Mouse (Mus musculus) heart, embryonic 11.5 days (tissue): ENCODE results near the gene Hint2. TPM values are rescaled to one million over a fixed set of nuclear protein-coding genes. Genes with fewer than 3 reads are reported as not detected.
A peak's percentile ranks its signal among the peaks of the same experiment; 100 is the strongest.

Experiments used
- ATAC-seq: fragments of 200-750 bp; cut with Nextera tagmentation; replicated peaks from 2 replicates; pipeline ENCODE4 v1.8.0; 2017; ENCODE audit warnings: moderate library complexity; ENCODE audit not compliant: insufficient number of reproducible peaks, low FRiP score, low TSS enrichment
- H3K27ac ChIP-seq: fragments of 300-500 bp; sonication (generic); 2 replicates; pipeline ENCODE4 v1.5.1; 2014; ENCODE audit warnings: mild to moderate bottlenecking, low read depth, low read length
- H3K27me3 ChIP-seq: fragments of 300-500 bp; sonication (generic); 2 replicates; pipeline ENCODE4 v1.6.1; 2014; ENCODE audit warnings: mild to moderate bottlenecking, low read length, mixed read lengths; ENCODE audit not compliant: control insufficient read depth, insufficient read depth
- H3K36me3 ChIP-seq: fragments of 300-500 bp; sonication (generic); 2 replicates; pipeline ENCODE4 v1.6.1; 2014; ENCODE audit warnings: mild to moderate bottlenecking, low read length, moderate library complexity, mixed read lengths; ENCODE audit not compliant: control insufficient read depth, insufficient read depth
- H3K4me1 ChIP-seq: fragments of 300-500 bp; sonication (generic); 2 replicates; pipeline ENCODE4 v1.6.1; 2014; ENCODE audit warnings: low read length; ENCODE audit not compliant: control insufficient read depth, insufficient read depth
- H3K4me2 ChIP-seq: fragments of 300-500 bp; sonication (generic); 2 replicates; pipeline ENCODE4 v1.6.1; 2014; ENCODE audit warnings: mild to moderate bottlenecking, moderate library complexity
- H3K4me3 ChIP-seq: fragments of 300-500 bp; sonication (generic); 2 replicates; pipeline ENCODE4 v1.5.1; 2014; ENCODE audit warnings: low read depth, low read length
- H3K9ac ChIP-seq: fragments of 300-500 bp; sonication (generic); 2 replicates; pipeline ENCODE4 v1.6.1; 2014; ENCODE audit warnings: mild to moderate bottlenecking, low read depth, low read length, moderate library complexity
- H3K9me3 ChIP-seq: fragments of 300-500 bp; sonication (generic); replicated peaks from 2 replicates; pipeline ENCODE4 v1.6.1; 2016; ENCODE audit warnings: low read length; ENCODE audit not compliant: control insufficient read depth
- WGBS: fragments of 180-500 bp; shearing (Covaris S2); extraction: QIAGEN DNeasy Blood & Tissue Kit; methylation state at CpG from one replicate; pipeline ENCODE4 v1.1.7; 2014; ENCODE audit not compliant: insufficient replicate concordance; 5-methylcytosine and 5-hydroxymethylcytosine counted together
- polyA plus RNA-seq: library from polyadenylated mRNA; unstranded; fragments of >200 nt; fragmentation: Nextera tagmentation; extraction: Ambion mirVana; gene quantifications from 2 replicates; pipeline ENCODE4 v1.2.1, GENCODE M21; 2014

Gene Hint2
- polyA plus RNA-seq, 1 experiment from 2014 or later, result 128 TPM

DNA sequence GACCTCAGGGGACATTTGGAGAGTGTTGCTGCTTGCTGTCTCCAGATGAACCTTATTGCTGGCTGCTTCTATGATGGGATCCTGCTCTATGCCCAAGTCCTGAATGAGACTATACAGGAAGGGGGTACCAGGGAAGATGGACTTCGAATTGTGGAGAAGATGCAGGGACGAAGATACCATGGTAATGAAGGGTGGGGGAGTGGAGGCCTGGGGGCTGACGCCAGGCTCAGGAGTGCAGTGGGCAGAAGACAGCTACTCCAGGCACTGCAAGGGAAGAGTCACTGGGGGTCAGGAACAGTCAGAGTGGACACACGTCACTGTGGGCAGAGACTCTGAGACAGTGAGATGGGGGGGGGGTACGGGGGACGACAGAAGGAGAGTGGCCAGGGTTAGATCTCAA is 15.8 kb downstream of the Hint2 start:
- H3K4me3 ChIP-seq, result no peak overlapping the region
- no peak overlapping the region for H3K9ac ChIP-seq
- no peak for ATAC-seq
- no peak overlapping the region for H3K4me2 ChIP-seq
- H3K9me3 ChIP-seq, result no peaks in the 10 kb centered on the region
- H3K27me3 ChIP-seq, result no peaks in the 10 kb centered on the region
- 63% methylated on average over 6 of the region's 6 CpGs for WGBS
- H3K27ac ChIP-seq, result no peak overlapping the region
- no peaks in the 10 kb centered on the region for H3K36me3 ChIP-seq
- no peaks in the 10 kb centered on the region for H3K4me1 ChIP-seq

DNA sequence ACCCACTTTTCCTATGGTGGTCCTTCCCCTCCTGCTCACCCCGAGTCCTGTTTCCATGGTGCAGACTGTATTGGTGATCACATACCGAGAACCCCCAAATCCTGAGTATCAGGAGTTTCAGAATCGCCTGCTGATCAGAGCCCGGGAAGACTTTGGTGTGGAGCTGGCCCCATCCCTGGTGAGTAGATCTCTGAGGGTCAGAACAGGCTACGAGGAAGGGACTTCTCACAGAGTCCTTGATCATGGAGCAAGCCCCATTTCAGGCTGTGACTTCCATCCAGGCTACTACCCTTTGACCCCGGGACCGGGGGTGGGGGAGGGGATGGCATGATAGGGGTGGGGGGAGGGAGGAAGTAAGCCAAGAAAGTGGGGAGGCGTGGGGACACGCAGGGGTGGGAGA is 16.2 kb downstream of the Hint2 start:
- Histone ChIP-seq H3K9me3 (no peaks in the 10 kb centered on the region), H3K36me3 (no peaks in the 10 kb centered on the region), H3K4me3 (no peak overlapping the region), H3K27me3 (no peaks in the 10 kb centered on the region), H3K4me2 (no peak overlapping the region), H3K27ac (no peak overlapping the region), H3K9ac (no peak overlapping the region), H3K4me1 (no peaks in the 10 kb centered on the region)
- ATAC-seq, result no peak
- WGBS, result 64% methylated on average over 9 of the region's 9 CpGs

DNA sequence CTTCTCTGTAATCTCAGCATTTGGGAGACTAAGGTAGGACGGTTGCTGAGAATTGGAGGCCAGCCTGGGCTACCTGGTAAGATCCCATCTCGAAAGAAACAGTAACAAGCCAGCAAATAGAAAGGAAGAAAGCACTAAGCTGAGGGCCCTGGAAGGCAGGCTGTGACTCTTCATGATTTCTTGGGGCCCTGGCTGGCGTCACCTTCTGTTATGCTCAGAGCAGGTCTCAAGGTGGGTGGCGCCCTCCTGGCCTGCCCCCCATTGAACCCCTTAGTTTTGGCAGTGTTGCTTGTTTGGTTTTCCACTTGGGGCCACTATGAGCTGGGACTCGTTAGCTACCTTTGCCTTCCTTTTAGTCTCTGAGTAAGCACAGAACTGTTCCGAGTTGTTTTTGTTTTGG is 19.5 kb downstream of the Hint2 start:
- ATAC-seq, result no peak
- Histone ChIP-seq H3K4me3 (no peak overlapping the region), H3K9me3 (no peaks in the 10 kb centered on the region), H3K27me3 (peaks cover 13% of the 10 kb centered on the region), H3K4me2 (no peak overlapping the region), H3K4me1 (peaks cover 11% of the 10 kb centered on the region), H3K36me3 (no peaks in the 10 kb centered on the region), H3K9ac (no peak overlapping the region), H3K27ac (no peak overlapping the region)
- WGBS, result 79% methylated on average over 6 of the region's 6 CpGs

- H3K4me2 ChIP-seq, result no peak overlapping the region
- no peaks in the 10 kb centered on the region for H3K9me3 ChIP-seq
- H3K27ac ChIP-seq, result no peak overlapping the region
- peaks cover 14% of the 10 kb centered on the region for H3K4me1 ChIP-seq
- no peaks in the 10 kb centered on the region for H3K36me3 ChIP-seq
- peaks cover 13% of the 10 kb centered on the region for H3K27me3 ChIP-seq
- WGBS, result 75% methylated on average over 7 of the region's 7 CpGs
- ATAC-seq, result no peak
- no peak overlapping the region for H3K9ac ChIP-seq
- no peak overlapping the region for H3K4me3 ChIP-seq
Measured at GRCm38 (mm10) chr4:43634621-43635374, 21.5 kb downstream of the Hint2 start.

DNA sequence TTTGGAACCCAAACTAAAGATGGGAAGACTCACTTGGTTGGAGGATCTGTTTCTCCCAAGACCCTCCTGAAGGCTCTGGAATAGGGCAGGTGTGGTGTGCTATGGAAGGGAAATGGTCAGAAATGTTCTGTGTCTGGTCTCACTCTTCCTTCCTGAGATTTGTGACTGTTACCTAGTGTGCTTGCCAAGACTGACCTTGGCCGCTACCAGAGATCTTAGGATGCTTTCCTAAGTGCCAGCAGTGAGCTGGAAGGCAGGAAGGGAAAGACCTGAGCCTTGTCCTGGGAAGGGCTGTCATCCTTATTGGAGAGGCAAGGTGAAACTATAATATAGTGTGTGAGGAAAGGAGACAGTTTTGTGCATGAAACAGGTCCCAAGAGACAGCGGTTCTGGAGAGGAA is 22.5 kb downstream of the Hint2 start:
- Histone ChIP-seq H3K9ac (no peak overlapping the region), H3K36me3 (no peaks in the 10 kb centered on the region), H3K4me2 (no peak overlapping the region), H3K9me3 (no peaks in the 10 kb centered on the region), H3K27ac (no peak overlapping the region), H3K4me3 (no peak overlapping the region), H3K27me3 (peaks cover 13% of the 10 kb centered on the region), H3K4me1 (peaks cover 14% of the 10 kb centered on the region)
- ATAC-seq, result no peak
- WGBS, result 84% methylated on average over 2 of the region's 2 CpGs

DNA sequence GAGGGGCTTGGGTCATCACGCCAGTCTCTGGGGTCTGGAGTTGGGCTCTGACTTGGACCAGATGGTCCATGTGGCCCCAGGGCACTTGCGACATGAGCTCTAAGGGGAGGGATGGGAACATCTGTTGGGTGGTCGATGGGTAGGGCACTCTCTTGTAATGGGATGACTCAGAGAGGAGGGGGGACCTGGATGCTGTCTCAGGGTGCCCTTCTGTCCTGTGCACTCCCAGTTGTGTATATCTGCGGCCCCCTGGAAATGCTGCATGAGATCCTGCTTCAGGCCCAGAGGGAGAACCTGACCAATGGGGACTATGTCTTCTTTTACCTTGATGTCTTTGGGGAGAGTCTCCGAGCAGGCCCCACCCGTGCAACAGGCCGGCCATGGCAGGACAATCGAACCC is 23.0 kb downstream of the Hint2 start:
- 81% methylated on average over 8 of the region's 8 CpGs for WGBS
- Histone ChIP-seq H3K27ac (no peak overlapping the region), H3K4me2 (no peak overlapping the region), H3K4me3 (no peak overlapping the region), H3K4me1 (peaks cover 14% of the 10 kb centered on the region), H3K9ac (no peak overlapping the region), H3K36me3 (no peaks in the 10 kb centered on the region), H3K9me3 (no peaks in the 10 kb centered on the region), H3K27me3 (peaks cover 13% of the 10 kb centered on the region)
- no peak for ATAC-seq

DNA sequence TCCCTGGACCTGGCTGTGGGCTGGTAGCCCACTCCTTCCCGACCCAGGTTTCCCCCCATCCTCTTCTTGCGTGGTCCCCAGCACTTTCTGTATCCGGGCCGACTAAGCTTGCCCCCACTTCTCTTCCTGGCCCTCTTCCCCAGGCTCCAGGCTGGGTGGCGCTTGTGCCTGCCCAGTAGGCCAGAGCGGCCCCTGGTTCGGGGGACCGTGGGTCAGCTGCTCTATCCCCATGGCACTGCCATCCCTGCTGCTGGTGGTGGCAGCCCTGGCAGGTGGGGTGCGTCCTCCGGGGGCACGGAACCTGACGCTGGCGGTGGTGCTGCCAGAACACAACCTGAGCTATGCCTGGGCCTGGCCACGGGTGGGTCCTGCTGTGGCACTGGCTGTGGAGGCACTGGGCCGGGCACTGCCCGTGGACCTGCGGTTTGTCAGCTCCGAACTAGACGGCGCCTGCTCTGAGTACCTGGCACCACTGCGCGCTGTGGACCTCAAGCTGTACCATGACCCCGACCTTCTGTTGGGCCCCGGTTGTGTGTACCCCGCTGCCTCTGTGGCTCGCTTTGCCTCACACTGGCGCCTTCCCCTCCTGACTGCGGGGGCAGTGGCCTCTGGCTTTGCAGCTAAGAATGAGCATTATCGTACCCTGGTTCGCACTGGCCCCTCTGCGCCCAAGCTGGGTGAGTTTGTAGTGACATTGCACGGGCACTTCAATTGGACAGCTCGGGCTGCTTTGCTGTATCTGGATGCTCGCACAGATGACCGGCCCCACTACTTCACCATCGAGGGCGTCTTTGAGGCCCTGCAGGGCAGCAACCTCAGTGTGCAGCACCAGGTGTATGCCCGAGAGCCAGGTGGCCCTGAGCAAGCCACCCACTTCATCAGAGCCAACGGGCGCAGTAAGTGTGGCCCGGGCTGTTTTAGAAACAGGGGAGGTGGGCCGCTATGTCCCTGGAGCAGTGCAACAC is 24.0 kb downstream of the Hint2 start:
- H3K9ac ChIP-seq, result peak overlapping the region; percentile 79
- peak overlapping the region; percentile 94 for H3K4me2 ChIP-seq
- H3K36me3 ChIP-seq, result no peaks in the 10 kb centered on the region
- H3K4me3 ChIP-seq, result peak overlapping the region; percentile 65
- 37% methylated on average over 42 of the region's 42 CpGs for WGBS
- no peaks in the 10 kb centered on the region for H3K9me3 ChIP-seq
- H3K27ac ChIP-seq, result no peak overlapping the region; the same call in 1 of the 2 replicates
- peaks cover 13% of the 10 kb centered on the region for H3K27me3 ChIP-seq
- ATAC-seq, result 0 out of 2 replicates have a peak, but pooled peaks have one; percentile 4
- H3K4me1 ChIP-seq, result peaks cover 14% of the 10 kb centered on the region

DNA sequence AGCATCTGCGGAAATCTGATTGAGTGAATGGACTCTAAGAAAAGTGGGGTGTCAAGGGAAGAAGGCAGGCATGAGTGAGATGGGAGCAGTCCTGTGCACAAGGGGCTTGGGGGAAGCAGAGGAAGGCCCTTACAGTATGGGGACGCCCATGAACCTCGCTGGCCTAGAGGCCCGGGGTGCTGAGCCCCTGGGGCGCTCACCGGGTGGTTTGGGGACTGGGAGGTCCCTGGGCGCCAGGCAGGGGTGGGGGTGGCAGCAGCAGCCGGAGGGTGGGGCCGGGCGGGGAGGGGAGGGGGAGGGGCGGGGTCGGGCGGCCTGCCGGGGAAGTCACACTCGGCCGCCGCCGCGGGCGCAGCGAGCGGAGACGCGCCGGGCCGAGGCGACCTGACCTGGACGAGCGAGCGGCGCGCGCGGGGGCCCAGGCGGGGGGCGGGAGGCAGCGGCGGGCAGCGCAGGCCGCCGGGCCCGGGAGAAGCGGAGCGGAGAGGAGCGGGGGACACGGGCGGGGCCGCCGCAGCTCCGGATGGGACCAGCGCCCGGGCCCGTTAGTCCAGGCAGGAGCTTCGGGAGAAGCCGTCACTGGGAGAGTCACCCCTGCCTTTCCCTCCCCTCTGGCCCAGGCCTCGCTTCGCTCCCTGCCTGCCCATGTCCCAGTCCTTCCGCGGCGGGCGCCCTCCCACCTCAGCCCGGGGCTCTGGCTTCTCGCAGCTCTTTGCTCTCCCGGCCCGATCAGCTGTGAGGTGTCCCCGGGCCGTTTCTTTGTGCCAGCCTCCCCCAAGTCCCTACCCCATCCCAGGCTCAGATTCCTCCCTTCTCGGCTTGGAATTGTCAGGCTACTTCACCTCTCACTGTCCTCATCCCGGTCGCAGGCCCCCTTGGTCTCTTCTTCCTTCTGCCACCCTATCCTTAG is 25.0 kb downstream of the Hint2 start, which contains the start of gene Npr2:
Gene Npr2 (plus strand): TSS at position 890 of the 910 bp plus-strand sequence.
- Histone ChIP-seq H3K4me1 (peaks cover 14% of the 10 kb centered on the region), H3K27me3 (peaks cover 13% of the 10 kb centered on the region), H3K9ac (peak within 1 kb of the TSS; percentile 79), H3K27ac (peak within 1 kb of the TSS; percentile 58), H3K4me2 (peak within 1 kb of the TSS; percentile 94), H3K4me3 (peak within 1 kb of the TSS; percentile 65), H3K9me3 (no peaks in the 10 kb centered on the region), H3K36me3 (no peaks in the 10 kb centered on the region)
- peak; percentile 53; the same call in 1 of the 2 replicates for ATAC-seq
- under 1% methylated on average over 47 of the region's 70 CpGs for WGBS
